Mouse (Mus musculus) cerebellum, postnatal 10 days (tissue): Measurements from ENCODE around the gene D10Wsu102e.
A peak's percentile ranks its signal among the peaks of the same experiment; 100 is the strongest.
"Not testable (repeated sequence)": the region's sequence is repeated elsewhere in the genome, so short reads cannot be mapped to it uniquely, and the experiment has no call there.

Experiments used
- DNase-seq, 2 experiments: peaks; one replicate each; pipeline ENCODE4 v3.0.0; 2021; ENCODE audit warnings: mixed read lengths in 2 of 2

D10Wsu102e gene

DNA sequence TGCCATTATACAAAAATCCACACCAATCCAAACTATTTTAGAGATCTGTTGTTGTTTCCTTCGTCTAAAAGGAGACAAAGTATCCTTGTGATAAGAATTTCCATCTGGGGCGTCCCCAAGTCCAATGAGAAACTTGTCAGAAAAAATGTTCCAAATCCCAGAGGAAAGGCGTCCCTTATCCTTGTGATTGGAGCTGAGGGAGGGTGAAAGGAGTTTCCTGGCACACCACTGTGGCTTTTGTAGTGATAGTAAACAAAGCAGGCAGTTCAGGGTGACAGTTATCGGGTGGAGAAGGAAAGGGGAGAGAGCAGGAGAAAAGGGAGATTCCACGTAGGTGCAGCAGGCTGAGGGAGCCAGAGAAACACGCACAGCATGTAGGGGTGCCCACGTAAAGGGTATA, 12.5 kb upstream of the D10Wsu102e start:
- DNase-seq = no peak

DNA sequence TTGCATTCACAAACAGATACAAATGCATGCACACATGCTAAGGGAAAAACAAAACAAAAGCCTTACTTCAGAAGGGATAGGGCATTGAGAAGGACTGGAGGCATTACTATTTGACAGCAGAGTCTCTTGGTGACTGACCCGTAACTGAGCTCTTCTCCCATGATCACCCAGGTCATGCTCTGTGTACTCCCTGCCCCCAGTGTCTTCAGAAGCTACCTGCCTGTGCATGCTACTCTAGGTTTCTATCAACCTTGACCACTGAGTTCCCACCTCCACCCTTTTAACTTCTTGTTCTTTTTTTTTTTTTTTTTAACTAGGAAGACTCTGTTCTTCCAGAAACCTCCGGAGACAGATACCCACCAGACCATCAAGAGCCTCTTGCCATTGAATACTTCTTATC, 9.3 kb upstream of the D10Wsu102e start:
- DNase-seq = no peak

DNA sequence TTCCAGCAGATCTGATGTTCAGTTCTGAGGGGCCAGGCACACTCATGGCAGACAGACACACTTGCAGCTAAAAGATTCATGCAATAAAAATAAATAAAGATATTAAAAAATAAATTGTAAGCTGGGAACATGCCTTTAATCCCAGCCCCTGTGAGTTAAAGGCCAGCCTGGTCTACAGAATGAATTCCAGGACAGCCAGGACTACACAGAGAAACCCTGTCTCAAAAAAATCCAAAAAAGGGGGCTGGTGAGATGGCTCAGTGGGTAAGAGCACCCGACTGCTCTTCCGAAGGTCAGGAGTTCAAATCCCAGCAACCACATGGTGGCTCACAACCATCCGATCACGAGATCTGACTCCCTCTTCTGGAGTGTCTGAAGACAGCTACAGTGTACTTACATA, 8.2 kb upstream of the D10Wsu102e start:
- not testable (repeated sequence) for DNase-seq

DNA sequence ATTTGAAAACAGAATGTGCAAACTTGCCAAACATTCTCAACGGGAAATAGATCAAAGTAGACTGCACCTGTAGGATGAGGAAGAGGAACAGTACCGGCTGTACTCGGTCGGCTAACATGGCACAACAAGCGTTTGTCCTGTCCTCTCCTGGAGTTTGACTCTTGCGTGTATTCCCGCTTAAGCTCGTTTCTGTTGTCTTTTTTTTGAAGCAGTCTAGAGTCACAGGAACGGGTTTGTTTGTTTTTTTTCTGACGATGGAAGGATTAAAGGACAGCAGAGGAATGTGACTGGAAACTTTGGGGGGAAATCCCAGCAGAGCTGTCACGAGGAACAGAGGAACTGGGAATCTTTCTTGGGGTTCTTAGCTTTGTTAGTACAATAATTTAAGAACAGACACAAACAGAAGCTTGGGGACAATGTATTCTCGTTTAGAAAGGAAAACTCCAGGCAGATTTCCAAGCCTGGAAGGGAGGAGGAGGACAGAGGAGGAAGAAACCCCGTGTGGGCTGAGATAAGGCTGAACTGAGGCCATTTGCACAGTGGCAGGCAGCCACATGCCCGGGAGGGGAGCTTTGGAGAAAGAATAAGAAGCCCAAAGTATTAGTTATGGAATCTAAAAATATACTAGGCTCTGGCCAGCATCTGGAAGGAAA, 6.2 kb upstream of the D10Wsu102e start:
- peak; percentile 14 to 21 for DNase-seq

- DNase-seq = peak; percentile 43 to 59
Measured at GRCm38 (mm10) chr10:83354333-83354719, 5.7 kb upstream of the D10Wsu102e start.

DNA sequence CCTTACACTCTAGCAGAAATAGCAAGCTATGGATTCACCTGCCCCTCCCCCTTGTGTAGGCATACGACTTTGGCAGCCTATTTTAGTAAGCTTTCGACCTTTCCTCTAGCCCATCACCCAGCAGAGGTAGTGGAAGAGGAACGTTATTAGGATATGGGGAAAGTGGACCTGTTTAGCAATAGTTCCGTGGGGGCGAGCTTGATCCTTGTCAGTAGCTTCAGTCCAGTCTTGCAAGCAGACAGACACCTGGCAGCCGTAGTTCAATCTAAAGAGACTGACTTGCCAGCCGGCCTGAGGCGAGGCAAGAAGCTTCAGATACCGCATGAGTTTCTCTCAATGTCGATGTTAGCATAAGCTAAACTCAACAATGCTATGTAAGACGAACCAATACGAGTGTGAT, 3.6 kb upstream of the D10Wsu102e start:
- DNase-seq = no peak

DNA sequence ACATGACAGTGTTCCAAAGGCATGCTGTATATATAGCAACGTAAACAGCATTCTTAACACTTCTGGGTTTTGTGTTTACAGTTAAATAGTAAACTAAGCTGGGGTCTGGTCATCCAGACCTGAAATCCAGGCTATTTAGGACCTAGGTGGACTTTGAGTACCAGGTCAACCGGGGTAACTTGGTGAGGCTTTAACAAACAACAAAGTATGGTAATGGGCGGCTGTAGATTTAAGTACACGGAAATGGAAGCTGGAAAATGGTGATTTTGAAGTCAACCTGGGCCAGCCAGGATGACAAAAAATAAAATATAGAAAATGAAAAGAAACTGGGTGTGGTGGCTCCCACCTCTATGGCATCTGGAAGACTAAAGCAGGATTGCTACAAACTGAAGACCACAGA, 570 bp upstream of the D10Wsu102e start:
- no peak for DNase-seq

GRCm38 (mm10) chr10:83360356-83360755, 335 bp downstream of the D10Wsu102e start:
- DNase-seq = peak; percentile 64

DNA sequence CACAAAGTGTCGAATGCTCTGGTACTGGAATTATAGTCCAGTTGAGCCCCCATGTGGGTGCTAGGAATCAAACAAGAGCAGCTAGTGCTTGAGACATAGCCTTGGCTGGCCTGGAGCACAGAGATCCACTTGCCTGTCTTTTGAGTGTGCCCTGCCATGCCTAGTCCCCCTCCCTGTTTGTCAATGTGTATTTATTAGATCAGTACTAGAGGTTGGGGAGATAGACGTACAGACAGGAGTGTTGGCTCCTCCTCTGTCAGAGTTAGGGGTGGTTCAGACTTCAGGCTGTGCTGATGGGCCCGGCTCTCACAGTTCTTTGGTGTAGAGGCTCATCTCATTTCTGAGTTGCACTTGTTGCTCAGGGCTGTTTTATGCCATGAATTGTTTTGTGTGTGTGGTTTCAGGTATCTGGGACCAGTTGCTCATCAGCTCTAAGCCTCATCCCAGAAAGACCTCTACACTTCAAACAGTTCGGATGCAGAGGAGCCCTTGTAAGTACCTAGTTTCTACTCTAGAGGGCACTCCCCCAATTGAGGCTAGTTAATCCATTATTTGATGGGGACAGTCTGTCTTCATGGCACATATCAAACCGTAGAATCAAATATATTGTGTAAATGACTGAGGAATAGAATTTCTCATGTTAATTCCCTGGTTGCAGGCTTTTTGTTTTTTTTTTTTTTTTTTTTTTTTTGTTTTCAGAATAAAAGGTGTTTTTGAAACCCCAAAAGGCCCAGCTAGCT, 1.8 kb downstream of the D10Wsu102e start:
- DNase-seq = peak; percentile 51 to 68

GRCm38 (mm10) chr10:83363451-83363850, 3.4 kb downstream of the D10Wsu102e start:
- no peak for DNase-seq

DNA sequence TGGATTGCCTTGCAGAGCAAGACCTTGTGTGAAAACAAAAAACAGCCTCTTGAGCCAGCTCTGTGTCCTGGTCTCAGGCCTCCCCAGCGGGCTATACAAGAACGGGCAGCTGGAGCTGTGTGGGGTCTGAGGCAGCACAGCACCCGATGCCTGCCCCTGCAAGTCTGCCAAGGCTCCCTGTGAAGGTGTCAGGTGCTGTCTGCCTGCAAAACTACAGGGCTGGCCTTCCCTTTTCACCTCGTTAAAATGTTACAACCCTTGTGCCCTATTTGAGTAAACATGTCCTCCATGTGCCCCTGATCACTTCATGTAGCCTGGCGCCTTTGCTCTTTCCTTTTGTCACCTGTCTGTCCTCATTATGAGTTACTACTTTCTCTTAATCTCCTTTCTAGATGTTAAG, 8.9 kb downstream of the D10Wsu102e start:
- DNase-seq = no peak

DNA sequence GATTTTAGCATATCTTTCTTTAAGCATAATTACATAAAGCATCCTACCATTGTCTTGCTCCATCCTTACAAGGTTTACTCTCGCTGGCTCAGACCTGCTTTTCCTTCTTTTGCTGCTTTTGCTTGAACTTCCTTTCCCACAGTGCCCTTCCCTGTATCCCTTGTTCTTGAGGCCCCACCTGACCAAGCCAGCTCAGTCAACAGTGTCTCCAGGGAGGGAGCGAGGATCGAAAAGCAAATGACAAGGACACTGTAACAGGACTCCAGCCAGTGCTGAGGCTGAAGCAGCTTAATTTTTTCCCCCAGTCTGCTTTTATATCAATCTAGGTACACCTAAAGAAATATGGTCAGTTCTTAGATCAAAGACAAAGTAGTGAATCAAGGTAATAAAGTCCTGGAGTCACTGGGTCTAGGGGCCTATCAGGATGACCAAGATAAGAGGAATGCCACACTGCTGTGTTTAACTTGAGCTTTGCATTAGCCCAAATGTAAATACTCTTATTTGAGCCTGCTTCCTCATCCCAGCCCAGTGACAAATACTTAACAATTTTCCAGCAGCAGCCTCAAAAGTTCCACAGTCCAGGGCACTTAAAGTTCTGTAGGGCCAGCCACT, 14.1 kb downstream of the D10Wsu102e start:
- DNase-seq = no peak

DNA sequence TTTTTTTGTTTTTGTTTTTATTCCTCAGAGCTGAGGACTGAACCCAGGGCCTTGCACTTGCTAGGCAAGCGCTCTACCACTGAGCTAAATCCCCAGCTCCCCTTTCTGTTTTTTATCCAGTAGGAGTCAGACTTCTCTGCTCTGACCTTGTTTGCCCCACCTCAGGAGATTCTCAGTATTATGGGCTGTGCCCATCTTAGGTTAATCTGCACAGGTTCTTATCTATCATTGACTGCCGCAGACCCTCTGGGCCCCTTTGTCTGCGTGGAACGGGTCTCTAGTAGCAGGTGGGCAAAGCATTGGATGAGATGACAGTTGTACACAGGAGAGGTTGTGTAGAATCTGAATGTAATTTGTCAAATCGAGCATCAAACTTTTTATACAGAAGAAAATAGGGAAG, 15.4 kb downstream of the D10Wsu102e start:
- DNase-seq = not testable (repeated sequence)

DNA sequence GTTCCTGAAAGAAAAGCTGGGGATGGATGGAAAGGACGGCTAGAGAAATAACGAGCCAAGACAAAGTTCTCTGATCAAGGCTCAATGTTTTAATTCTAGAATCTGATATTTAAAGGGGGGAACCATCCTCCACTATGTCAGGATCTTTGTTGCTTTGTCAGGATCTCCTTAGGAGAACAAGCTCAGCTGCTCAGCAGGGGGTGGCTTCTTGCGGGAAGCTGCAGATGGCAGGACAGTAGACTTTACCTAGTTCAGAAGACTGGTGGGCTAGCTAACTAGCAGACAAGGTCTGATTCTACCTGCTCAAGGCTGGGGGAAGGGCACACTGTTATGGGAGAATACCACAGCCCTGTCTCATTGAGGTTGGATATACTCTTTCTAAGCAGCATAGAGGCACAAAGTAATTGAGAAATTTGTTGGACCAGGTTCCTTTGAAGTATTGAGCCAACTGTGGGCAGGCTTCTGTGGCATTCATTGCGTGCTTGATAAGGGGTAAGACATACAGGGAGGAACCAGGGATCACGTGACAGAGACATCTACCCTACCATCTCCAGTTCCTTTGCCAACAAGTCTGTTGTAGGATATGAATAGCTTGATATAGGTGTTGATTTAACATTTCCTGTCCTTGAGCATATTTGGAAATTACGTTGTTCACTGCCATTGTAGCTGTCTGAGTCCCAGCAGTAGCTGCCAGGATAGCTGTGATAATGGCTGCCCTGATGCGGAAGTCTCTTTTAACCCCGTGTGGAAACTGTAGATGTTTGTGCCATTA, 17.1 kb downstream of the D10Wsu102e start:
- peak; percentile 47 to 52 for DNase-seq

DNA sequence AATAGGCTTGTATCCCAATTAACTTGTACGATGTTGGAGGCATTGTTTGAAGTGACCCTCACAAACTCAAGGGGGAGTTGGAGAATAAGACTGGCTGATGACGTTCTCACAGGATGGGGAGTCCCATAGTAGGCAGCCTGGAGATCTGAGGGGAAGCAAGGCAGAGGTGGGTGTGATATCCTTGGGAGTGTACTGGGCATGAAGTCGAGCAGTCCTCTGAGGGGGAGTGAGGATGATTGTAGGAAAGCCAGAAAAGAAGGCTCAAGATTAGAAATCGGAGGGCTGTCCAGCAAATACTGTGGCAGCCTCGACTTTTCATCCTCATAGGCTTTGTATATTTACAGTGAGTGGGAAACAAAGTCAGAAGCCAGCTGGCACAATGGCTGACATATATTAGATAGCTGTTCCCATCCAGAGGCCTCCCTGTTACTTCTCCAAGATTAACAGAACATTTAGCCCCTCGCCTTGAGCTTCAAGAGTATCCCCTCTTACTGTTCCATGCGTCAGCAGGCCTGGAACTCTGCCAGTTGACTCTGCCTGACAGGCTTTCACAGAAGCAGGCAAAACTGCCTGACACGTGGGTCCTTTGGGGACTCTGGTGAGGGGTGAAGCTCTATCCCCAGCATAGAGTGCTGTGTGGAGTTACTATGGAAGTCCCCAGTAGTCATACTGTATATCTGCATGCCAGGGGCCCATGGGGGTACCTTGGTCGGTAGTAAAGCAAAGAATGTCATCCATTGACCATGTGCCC, 18.2 kb downstream of the D10Wsu102e start:
- peak; percentile 60 to 65 for DNase-seq

GRCm38 (mm10) chr10:83380501-83380900, 20.5 kb downstream of the D10Wsu102e start:
- DNase-seq = no peak

DNA sequence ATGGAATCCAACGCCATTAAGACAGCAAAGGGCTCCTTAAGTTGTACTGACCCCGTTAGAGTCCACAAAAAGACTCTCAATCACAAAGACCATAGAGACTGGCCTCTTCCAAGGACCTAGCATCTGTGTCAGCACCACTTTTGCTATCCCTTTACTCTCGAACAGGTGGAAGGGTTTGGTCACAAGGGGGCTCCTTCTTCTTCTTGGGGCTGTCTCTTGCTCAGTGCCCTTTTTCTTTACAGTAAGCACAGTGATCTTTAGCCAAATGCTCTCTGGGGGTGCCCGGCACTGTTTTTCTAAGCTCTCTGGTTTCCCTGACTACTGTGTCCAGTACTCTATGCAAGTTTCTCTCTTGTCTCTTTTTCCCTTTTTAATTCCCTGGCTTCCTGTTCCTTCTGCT, 22.5 kb downstream of the D10Wsu102e start:
- no peak for DNase-seq

DNA sequence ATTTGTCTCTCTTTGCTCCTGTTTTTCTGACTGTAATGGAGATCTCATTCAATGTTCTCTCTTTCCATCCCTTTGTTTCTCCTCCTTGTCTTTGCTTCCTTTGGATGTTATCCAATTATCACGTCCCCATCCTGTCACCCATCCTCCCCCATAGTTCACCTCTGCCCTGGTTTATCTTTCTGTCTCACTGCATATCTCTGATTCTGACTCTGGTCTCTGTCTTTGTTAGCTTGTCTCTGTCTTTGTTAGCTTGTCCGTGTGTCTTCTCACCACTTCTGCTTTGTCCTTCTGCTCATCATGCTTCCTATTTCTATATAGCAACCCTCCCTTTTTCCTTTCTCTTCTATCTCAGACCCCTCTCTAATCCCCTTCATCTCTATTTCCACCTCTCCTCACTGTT, 23.0 kb downstream of the D10Wsu102e start:
- no peak for DNase-seq

GRCm38 (mm10) chr10:83383863-83384262, 23.8 kb downstream of the D10Wsu102e start:
- DNase-seq = no peak

DNA sequence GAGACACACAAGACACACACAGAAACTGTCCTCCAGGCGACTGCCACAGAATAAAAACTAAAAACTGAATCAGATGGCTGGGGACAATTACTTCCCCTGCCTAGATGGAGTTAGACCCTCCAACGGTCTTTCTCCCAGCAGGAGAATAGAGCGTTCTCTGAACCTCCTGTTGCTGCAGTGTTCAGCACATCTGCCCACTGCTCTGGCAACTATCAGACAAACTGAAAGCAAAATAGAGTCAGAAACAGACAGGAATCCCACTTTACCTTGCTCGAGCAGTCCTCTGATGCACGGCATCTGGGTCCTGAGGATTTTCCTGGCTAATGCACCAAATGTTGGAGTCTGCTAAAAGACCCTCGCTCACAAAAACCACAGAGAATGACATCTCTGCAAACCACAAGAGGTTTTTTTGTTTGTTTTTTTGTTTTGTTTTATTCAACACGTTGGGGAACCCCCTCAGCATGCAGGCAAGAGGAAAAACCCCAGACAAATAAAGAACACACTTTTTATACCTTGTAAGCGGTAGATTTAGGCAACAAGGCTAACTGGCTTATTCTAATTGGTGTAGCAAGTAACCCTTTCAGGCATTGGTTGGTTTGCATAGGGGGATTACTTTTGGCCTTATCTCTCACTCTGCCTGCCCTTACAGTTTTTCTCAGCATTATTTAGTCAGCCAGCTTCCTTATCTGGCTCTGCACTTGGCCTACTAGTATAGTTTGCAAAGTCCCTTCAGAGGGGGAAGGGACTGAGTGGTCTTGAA, 24.6 kb downstream of the D10Wsu102e start:
- no peak for DNase-seq

DNA sequence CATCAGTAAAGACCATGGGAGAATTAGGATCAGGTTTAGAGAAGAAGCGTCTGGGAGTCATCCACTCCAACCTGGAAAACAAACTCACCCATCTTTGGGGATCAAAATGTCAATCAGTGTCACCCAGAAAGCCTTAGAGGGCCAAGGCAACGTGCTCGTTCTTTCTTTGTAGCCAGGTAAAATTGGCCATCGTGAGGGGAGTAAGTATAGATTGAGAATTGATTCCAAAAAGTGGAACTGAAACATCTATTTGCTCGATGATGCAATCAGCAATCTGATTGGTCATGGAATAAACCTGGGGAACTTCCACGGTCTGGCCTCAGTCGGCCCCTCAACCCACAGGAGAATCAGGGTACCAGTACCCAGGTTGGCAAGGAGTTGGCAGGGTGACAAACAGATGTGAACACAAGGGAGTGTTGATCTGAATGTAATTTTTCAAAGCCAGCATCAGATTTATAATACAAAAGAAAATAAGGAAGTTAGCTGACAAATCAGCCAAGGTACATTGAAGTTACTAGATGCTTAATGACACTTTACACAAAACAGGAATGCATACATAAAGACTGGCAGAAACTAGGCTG, 25.4 kb downstream of the D10Wsu102e start:
- no peak for DNase-seq
